Mouse (Mus musculus) bone marrow macrophage, adult 2 months (primary cell): ENCODE results near the gene Igsf11. TPM values are rescaled to one million over a fixed set of nuclear protein-coding genes. Genes with fewer than 3 reads are reported as not detected.

Experiments
- H3K27ac ChIP-seq: 2 replicates; pipeline ENCODE4 v1.5.1; 2012; ENCODE audit warnings: low read depth, low read length; ENCODE audit not compliant: insufficient read depth
- H3K4me1 ChIP-seq: 2 replicates; pipeline ENCODE4 v1.6.1; 2012; ENCODE audit warnings: low read length; ENCODE audit not compliant: control insufficient read depth, insufficient read depth
- H3K4me3 ChIP-seq: 2 replicates; pipeline ENCODE4 v1.5.1; 2012; ENCODE audit warnings: mild to moderate bottlenecking, low read length, moderate library complexity; ENCODE audit not compliant: insufficient read depth
- CTCF ChIP-seq: IDR thresholded peaks from 2 replicates; pipeline ENCODE4 v1.5.1; 2012; ENCODE audit warnings: low read depth, mild to moderate bottlenecking, low read length, moderate library complexity
- POLR2A ChIP-seq: IDR thresholded peaks from 2 replicates; pipeline ENCODE4 v1.6.1; 2012; ENCODE audit warnings: mild to moderate bottlenecking, low read depth, low read length, borderline replicate concordance
- polyA plus RNA-seq: library from polyadenylated mRNA; stranded (reverse); fragments of >200 nt; gene quantifications from 2 replicates; pipeline ENCODE4 v1.2.4, GENCODE M21; 2012; ENCODE audit not compliant: missing spikeins, insufficient read depth, insufficient read length

Gene Igsf11
- polyA plus RNA-seq: not detected in 2 replicates

- Histone ChIP-seq H3K4me3 (no peak within 1 kb of the TSS), H3K27ac (no peak within 1 kb of the TSS), H3K4me1 (peaks cover 2% of the 10 kb centered on the region)
- TF ChIP-seq POLR2A (no peak), CTCF (no peak)
These were observed at the start of gene Igsf11 for GRCm38 (mm10) chr16:38892371-38892770. Gene Igsf11, plus strand, starts transcription at chr16:38892671.

DNA sequence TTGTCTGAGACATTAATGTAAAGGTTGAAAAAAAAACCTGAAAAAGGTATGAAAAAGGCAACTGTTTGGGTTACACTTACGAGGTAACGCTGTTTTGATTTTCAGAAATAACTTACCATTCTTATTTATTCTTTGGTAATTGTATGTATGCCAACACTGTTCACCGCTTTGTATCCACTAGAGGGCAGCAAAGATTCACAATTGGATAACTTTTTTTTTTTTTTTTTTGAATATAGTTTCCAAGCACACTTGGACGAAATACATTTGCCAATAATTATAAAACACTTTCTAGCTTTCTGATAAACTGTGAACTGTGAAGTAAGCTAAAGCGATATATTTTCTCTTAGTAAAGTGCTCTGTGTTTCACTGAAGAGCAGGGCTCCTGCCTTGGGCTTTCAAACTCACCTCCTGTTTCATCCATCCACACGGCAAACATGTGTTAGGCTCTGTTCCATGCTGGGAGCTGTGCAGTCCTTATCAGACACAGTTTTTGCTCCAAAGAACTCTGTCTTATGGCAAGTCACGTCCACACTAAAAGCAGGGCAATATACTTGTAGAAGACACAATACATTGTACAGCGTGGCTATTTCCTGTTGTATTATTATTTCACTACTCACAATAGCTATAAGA, 34.2 kb upstream of the Igsf11 start:
- H3K4me3 ChIP-seq: no peak overlapping the region
- H3K4me1 ChIP-seq: no peaks in the 10 kb centered on the region
- TF ChIP-seq CTCF: no peak
- no peak for TF ChIP-seq POLR2A
- no peak overlapping the region for H3K27ac ChIP-seq

- Histone ChIP-seq H3K4me3 (no peak overlapping the region), H3K4me1 (no peaks in the 10 kb centered on the region), H3K27ac (no peak overlapping the region)
- TF ChIP-seq CTCF: no peak
- TF ChIP-seq POLR2A: no peak
These were observed 31.9 kb upstream of the Igsf11 start for GRCm38 (mm10) chr16:38860548-38860947.

DNA sequence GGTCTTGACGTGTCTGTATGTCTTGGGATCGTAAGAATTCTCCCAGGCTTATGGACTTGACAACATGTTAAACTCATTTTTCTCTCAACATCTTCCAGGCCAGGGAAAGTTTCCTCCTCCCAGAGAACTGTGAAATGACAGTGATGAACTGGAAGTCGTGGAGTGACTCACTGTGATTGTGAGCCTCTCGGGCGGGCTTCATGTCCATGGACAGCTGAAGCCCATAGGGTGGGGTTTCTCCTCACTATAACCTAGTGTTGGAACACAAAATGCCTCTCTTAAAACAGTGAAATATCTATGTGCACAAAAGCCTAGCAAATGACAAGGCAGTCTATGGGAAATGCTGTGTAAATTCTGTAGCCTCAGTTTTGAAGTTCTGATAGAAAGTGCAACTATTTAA, 28.1 kb upstream of the Igsf11 start:
- Histone ChIP-seq H3K4me1 (no peaks in the 10 kb centered on the region), H3K4me3 (no peak overlapping the region), H3K27ac (no peak overlapping the region)
- no peak for TF ChIP-seq CTCF
- no peak for TF ChIP-seq POLR2A

DNA sequence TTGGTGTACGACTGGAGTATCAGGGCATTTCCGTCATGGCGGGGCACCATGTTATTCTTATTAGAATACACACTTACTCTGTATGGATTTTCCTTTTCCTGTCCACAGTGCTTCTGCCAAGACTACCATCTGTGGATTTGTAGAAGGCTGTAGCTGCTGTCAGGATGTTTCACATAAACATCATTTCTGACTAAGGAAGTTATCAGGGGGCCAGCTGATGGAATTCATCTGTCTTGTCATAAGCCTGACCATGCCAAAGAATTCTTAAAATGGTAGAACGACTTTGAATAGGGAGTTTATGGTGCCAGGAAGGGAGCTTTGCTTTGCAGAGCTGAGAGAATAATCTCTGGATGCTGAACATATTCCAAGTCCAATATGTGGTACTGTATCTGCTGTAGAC, 19.2 kb upstream of the Igsf11 start:
- TF ChIP-seq CTCF (no peak), POLR2A (no peak)
- Histone ChIP-seq H3K27ac (no peak overlapping the region), H3K4me1 (no peaks in the 10 kb centered on the region), H3K4me3 (no peak overlapping the region)

DNA sequence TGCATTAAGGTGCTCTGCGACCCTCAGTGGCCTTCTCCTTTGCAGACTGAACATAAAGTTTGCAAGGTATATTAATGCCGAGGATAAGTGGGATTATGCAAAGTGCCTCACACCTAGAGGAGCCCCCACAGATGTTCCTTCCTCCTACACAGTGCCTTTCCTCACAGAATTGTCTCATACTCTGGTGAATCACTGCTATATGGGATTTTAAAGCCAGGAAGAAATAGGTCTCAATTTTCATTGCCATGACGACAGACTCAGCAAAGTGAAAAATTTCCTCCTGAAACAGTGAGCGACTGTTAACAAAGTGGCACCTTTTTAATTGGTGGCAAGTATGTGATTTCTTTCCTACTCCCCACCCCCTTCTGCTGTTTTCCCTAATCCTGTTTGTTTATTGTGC, 18.0 kb upstream of the Igsf11 start:
- Histone ChIP-seq H3K27ac (no peak overlapping the region), H3K4me3 (no peak overlapping the region), H3K4me1 (no peaks in the 10 kb centered on the region)
- TF ChIP-seq POLR2A (no peak), CTCF (no peak)

DNA sequence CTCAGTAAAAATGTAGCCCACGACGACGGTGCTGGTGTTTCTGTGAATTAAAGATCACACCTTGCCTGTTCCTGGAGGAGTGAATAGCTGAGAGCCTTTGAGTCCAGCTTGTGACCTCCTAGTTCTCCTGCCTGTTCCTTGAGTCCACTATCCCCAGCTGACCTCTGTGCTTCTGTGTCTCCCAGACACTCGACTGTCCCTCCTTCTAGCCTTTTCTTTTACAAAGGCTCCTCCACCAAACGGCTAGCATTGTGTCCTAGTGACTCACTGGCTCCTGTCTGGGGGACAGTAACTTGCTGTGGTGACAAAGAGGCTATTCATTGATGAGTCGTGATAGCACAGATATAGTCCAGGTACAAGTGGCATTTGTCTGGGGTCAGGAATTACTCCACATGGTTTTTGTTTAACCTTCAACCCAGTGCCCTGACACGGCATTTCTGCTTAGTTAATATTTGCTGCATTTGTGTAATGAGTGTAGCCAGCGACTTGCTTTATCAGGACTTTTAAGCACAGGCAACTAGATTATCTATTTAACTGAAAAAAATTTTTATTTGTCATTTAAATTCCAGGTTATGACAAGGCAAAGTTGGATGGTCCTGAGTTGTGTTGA, 6.5 kb downstream of the Igsf11 start:
- TF ChIP-seq POLR2A (no peak), CTCF (no peak)
- Histone ChIP-seq H3K4me3 (no peak overlapping the region), H3K27ac (peak overlapping the region; percentile 95), H3K4me1 (peaks cover 37% of the 10 kb centered on the region)

DNA sequence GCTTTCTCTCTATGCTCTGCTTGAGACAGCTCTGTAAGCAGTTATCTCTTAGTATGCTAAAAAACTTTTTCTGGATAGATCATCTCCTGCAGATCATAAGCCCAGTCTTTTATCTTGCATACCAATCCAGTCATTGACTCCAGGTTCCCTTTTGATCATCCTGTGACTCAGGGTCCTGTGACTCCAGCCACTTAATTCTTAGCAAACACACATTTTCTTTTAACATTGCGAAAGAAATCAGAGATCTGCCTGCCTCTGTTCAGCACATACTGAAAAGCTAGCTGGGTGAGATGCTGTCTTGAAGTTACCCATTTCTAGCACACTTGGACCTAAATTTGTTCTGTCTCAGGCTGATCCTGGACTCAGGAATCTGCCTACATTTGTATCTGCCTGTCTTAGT, 7.6 kb downstream of the Igsf11 start:
- H3K4me1 ChIP-seq: peaks cover 37% of the 10 kb centered on the region
- TF ChIP-seq POLR2A: no peak
- TF ChIP-seq CTCF: no peak
- peak overlapping the region; percentile 95 for H3K27ac ChIP-seq
- H3K4me3 ChIP-seq: no peak overlapping the region

GRCm38 (mm10) chr16:38902111-38902778, 9.8 kb downstream of the Igsf11 start:
- Histone ChIP-seq H3K4me3 (peak overlapping the region; percentile 84), H3K27ac (peak overlapping the region; percentile 48), H3K4me1 (peaks cover 36% of the 10 kb centered on the region)
- TF ChIP-seq POLR2A: no peak
- peak; percentile 74 for TF ChIP-seq CTCF

DNA sequence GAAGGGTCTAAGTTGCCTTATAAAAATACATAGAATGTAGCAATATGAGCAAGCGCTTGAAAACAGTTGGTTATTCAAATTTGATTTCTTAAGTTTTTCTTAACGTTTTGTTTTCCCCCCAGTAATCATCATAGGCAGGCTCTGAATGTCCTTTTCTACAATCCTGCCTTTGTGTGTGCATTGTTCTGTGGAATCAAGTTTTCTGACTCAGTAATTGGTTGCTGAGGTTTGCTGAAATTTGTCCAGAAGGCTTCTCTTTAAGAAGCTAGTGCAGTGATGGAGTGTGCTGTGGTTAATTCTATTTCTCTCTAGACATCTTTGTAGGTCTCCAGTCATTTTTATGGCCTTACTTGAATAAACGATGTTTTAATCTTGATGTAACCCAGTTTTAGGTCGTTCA, 10.5 kb downstream of the Igsf11 start:
- no peak for TF ChIP-seq CTCF
- no peak for TF ChIP-seq POLR2A
- Histone ChIP-seq H3K4me1 (peaks cover 32% of the 10 kb centered on the region), H3K4me3 (no peak overlapping the region), H3K27ac (no peak overlapping the region)
